Mouse (Mus musculus) liver, postnatal 0 days (tissue): ENCODE results near the gene Odf3l2. TPM values are rescaled to one million over a fixed set of nuclear protein-coding genes. Genes with fewer than 3 reads are reported as not detected.

ENCODE experiments used
- ATAC-seq: fragments of 200-750 bp; cut with Nextera tagmentation; 2 replicates; pipeline ENCODE4 v1.8.0; 2017; ENCODE audit warnings: mild to moderate bottlenecking, moderate library complexity
- DNase-seq: peaks from one replicate; pipeline ENCODE4 v3.0.0-alpha.2; 2016
- H3K27ac ChIP-seq: fragments of 300-500 bp; sonication (generic); 2 replicates; pipeline ENCODE4 v1.5.1; 2014; ENCODE audit warnings: antibody characterized with exemption, moderate library complexity, mild to moderate bottlenecking, low read depth
- H3K27me3 ChIP-seq: fragments of 300-500 bp; sonication (generic); 2 replicates; pipeline ENCODE4 v1.6.1; 2014; ENCODE audit warnings: low read length, control low read depth, mixed read lengths; ENCODE audit not compliant: insufficient read depth
- H3K36me3 ChIP-seq: fragments of 300-500 bp; sonication (generic); replicated peaks from 2 replicates; pipeline ENCODE4 v1.6.1; 2014; ENCODE audit warnings: mild to moderate bottlenecking, control low read depth, low read length, moderate library complexity, mixed read lengths; ENCODE audit not compliant: insufficient read depth
- H3K4me1 ChIP-seq: fragments of 300-500 bp; sonication (generic); 2 replicates; pipeline ENCODE4 v1.6.1; 2014; ENCODE audit warnings: antibody characterized with exemption, mild to moderate bottlenecking, control low read depth; ENCODE audit not compliant: insufficient read depth
- H3K4me2 ChIP-seq: fragments of 300-500 bp; sonication (generic); 2 replicates; pipeline ENCODE4 v1.6.1; 2014; ENCODE audit warnings: low read depth, mild to moderate bottlenecking, low read length, moderate library complexity, mixed read lengths
- H3K4me3 ChIP-seq: fragments of 300-500 bp; sonication (generic); 2 replicates; pipeline ENCODE4 v1.5.1; 2014; ENCODE audit warnings: low read depth, low read length
- H3K9ac ChIP-seq: fragments of 300-500 bp; sonication (generic); replicated peaks from 2 replicates; pipeline ENCODE4 v1.6.1; 2014; ENCODE audit warnings: mild to moderate bottlenecking, moderate library complexity
- H3K9me3 ChIP-seq: fragments of 300-500 bp; sonication (generic); 2 replicates; pipeline ENCODE4 v1.6.1; 2016; ENCODE audit warnings: mild to moderate bottlenecking, control low read depth, low read length, mixed read lengths
- CTCF ChIP-seq: sonication (generic); IDR thresholded peaks from 2 replicates; pipeline ENCODE4 v1.5.1; 2016; ENCODE audit warnings: antibody characterized with exemption, low read depth
- EP300 ChIP-seq: IDR thresholded peaks from 2 replicates; pipeline ENCODE4 v1.6.1; 2016; ENCODE audit warnings: antibody characterized with exemption, low read depth, mild to moderate bottlenecking
- WGBS: fragments of 180-500 bp; shearing (Covaris S2); extraction: QIAGEN DNeasy Blood & Tissue Kit; methylation state at CpG from one replicate; pipeline ENCODE4 v1.1.7; 2014; ENCODE audit not compliant: insufficient replicate concordance; 5-methylcytosine and 5-hydroxymethylcytosine counted together
- polyA plus RNA-seq: library from polyadenylated mRNA; unstranded; fragments of >200 nt; fragmentation: Nextera tagmentation; extraction: Ambion mirVana; gene quantifications from 2 replicates; pipeline ENCODE4 v1.2.1, GENCODE M21; 2015

Odf3l2 gene
- polyA plus RNA-seq, 1 experiment from 2014 or later, result not detected

DNA sequence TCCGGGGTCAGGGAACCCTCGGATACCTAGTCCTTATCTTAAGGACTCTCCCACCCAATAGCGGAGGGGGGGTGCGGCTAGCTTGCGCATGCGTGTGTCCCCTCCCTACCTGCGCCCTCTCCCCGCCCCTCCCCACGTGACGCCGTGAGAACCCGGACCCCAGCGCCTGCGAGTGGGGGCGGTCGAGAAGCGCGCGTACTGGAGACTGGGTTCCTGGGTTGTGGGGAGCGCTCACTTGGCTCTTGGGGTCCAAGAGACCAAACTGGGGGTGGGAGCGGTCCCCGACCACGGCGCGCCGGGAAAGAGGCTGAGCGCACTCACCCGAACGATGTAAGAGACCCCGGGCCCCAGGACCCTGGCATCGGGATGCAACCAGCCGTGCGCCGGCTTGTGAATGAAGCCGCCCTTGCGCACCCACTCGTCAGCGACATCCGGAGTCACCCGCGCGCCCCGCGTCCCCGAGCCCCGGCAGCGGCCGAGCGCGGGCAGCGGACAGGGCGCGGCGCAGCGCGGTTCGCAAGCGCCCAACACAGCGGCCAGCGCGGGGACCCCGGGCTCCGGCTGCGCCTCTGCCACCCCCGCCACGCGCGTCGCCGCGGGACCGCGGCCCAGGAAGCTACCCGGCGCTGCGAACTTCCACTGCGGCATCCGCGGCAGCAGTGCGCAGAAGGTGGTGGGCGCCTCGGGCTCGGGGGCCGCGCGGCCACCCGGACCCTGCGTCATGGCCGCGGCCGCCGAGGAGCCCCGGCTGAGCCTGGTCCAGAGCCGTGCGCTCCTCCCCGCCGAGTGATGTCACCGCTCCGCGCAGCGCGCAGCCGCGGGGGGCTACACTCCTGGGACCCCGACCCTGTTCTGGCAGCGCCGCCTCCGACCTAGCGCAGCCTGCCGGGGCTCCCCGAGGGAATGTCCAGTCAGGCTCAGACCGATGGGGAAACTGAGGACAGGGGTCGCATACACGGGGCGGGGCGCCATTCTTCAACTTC, 8.1 kb downstream of the Odf3l2 start, which contains the start of gene Shc2:
Shc2 (minus strand) TSS at position 791 of the 983 bp plus-strand sequence.
- no peak within 1 kb of the TSS for H3K9ac ChIP-seq

DNA sequence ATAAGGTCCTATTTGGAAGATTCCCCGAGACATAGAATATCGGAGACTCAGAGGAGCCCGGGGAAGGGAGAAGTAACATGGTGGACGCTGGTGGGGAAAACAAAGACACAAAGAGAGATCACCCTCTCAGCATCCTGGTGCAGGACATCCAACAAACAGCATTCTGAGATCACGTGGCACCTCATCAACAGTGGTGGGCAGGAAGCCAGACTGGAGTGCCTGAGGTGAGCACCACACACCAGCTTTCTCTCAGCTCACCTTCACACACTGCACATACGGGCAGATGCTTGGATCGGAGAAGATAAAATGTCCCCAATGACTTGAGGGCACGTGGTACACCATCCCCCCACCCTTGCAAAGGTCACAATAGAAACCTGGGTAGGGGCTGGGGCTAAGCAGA, 9.3 kb downstream of the Odf3l2 start:
- no peak for TF ChIP-seq CTCF
- no peak for TF ChIP-seq EP300
- Histone ChIP-seq H3K27me3 (peaks cover 42% of the 10 kb centered on the region), H3K27ac (no peak overlapping the region), H3K4me3 (no peak overlapping the region), H3K36me3 (no peaks in the 10 kb centered on the region), H3K9ac (no peak overlapping the region), H3K4me2 (no peak overlapping the region), H3K4me1 (peaks cover 6% of the 10 kb centered on the region), H3K9me3 (no peaks in the 10 kb centered on the region)
- no peak for DNase-seq
- WGBS, result 71% methylated on average over 8 of the region's 8 CpGs
- no peak for ATAC-seq

More for the DNA sequence above, 8.1 kb downstream of the Odf3l2 start, which contains the start of gene Shc2:
- TF ChIP-seq EP300 (no peak), CTCF (no peak)
- Histone ChIP-seq H3K36me3 (no peaks in the 10 kb centered on the region), H3K4me3 (peak within 1 kb of the TSS; percentile 41), H3K9me3 (no peaks in the 10 kb centered on the region), H3K4me1 (peaks cover 6% of the 10 kb centered on the region), H3K27ac (no peak within 1 kb of the TSS), H3K27me3 (peaks cover 42% of the 10 kb centered on the region), H3K4me2 (peak within 1 kb of the TSS; percentile 65)
- DNase-seq (no peak), ATAC-seq (no peak)
- 2% methylated on average over 72 of the region's 116 CpGs for WGBS

DNA sequence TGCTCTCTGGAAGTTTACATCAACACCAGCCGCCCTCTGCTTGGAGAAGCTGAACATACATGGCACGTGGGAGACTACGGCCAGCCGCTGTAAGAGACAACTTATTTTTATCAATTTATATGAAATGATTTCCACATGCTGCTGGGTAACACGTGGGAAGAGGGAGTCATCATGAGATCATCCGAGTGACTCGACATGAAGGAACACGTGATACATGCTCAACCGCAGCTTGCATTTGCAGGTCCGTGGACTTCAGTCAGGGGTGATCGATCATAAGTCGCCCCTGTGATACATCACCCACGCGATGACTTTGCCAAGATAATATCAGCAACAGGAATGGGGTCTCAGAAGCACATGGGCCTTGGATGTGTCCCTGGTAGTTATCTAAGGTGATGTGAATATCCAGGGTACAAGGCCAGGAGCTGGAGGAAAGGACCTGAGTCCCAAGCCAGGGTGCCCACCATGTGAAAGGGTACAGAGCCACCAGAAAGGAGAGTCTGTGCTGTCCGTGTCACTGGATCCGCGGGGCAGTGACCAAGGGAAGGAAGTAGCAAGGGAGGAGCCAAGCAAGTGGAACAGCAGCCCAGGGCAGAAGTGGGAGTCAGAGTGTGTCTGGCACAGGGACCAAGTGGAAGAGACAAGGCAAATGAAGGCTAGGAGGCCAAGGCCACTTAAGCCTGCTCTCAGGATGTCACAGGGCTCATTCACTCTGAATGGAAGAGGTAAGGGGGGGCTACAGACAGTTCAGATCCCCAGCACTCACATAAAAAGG, 12.3 kb downstream of the Odf3l2 start:
- TF ChIP-seq CTCF (no peak), EP300 (no peak)
- no peaks in the 10 kb centered on the region for H3K9me3 ChIP-seq

DNA sequence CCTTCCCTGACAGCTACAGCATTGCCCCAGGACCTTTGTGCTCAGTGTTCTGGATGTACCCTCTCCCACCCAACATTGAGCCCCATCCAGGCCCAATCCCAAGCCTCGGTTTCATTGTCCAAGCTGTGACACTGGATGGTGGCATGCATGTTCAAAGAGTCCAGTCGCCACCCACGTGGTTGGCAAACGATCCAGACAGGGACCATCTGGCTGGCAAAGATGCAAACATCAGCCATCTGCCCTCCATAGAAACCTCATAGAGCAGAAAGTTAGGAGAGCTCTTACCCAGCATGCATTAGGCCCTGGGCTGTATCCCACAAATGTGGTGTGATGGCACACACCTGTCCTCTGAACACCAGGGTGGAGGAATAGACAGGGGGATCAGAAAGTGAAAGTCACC, 14.1 kb downstream of the Odf3l2 start:
- no peaks in the 10 kb centered on the region for H3K36me3 ChIP-seq
- no peak overlapping the region for H3K4me3 ChIP-seq
- no peaks in the 10 kb centered on the region for H3K4me1 ChIP-seq
- ATAC-seq (no peak), DNase-seq (no peak)
- H3K9me3 ChIP-seq, result no peaks in the 10 kb centered on the region
- H3K27me3 ChIP-seq, result peaks cover 6% of the 10 kb centered on the region
- no peak overlapping the region for H3K9ac ChIP-seq
- 67% methylated on average over 4 of the region's 4 CpGs for WGBS
- H3K4me2 ChIP-seq, result no peak overlapping the region
- H3K27ac ChIP-seq, result no peak overlapping the region
- TF ChIP-seq EP300 (no peak), CTCF (no peak)

More for the DNA sequence above, 12.3 kb downstream of the Odf3l2 start:
- H3K4me2 ChIP-seq, result no peak overlapping the region
- H3K36me3 ChIP-seq, result no peaks in the 10 kb centered on the region
- DNase-seq, result no peak
- no peak overlapping the region for H3K4me3 ChIP-seq
- H3K27ac ChIP-seq, result no peak overlapping the region
- 66% methylated on average over 17 of the region's 17 CpGs for WGBS
- peaks cover 6% of the 10 kb centered on the region for H3K4me1 ChIP-seq
- peaks cover 23% of the 10 kb centered on the region for H3K27me3 ChIP-seq
- ATAC-seq, result no peak
- H3K9ac ChIP-seq, result no peak overlapping the region

DNA sequence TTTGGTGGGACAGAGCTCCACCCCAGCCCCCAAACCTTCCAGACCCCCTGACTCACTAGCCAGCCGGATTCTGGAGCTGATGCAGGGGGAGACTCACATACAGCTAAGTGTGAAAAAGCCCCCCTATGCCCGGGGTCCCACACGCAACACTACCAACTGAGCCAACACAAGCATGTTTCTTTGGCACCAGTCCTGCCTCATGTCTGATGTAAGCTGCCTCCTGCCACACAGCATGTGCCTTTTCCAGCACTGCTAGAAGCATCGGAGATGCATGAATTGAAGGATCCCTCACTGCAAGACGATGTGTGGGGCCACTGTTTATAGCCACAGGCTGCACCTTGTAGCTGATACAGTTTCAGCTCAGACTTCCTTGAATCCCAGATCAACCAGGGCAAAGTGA, 17.2 kb downstream of the Odf3l2 start:
- no peak overlapping the region for H3K4me3 ChIP-seq
- DNase-seq (no peak), ATAC-seq (no peak)
- no peak overlapping the region for H3K27ac ChIP-seq
- no peaks in the 10 kb centered on the region for H3K36me3 ChIP-seq
- H3K9ac ChIP-seq, result no peak overlapping the region
- no peak overlapping the region for H3K4me2 ChIP-seq
- TF ChIP-seq CTCF (no peak), EP300 (no peak)
- WGBS, result 62% methylated on average over 5 of the region's 5 CpGs
- H3K27me3 ChIP-seq, result no peaks in the 10 kb centered on the region
- H3K4me1 ChIP-seq, result no peaks in the 10 kb centered on the region
- H3K9me3 ChIP-seq, result no peaks in the 10 kb centered on the region

DNA sequence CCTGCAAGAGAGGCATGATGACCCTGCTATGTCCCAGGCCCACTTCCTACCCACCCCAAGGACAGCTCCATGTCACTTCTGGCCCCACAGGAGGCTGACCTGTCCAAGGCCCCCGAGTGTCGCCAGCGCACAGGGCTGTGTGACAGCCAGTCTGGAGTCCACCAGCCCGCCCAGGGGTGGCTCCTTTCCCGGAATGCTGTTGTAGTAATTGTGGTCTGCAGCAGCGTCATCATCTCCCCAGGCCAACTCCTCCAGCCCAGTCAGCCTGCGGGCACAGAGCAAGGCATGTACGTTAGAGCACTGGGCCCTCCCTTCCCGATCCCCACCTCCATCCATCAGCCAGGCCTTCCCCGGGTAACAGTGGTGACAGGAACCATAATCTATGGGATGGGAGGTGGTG, 19.4 kb downstream of the Odf3l2 start:
- Histone ChIP-seq H3K9ac (no peak overlapping the region), H3K4me3 (no peak overlapping the region), H3K4me2 (no peak overlapping the region), H3K36me3 (no peaks in the 10 kb centered on the region), H3K27me3 (no peaks in the 10 kb centered on the region), H3K4me1 (no peaks in the 10 kb centered on the region), H3K27ac (no peak overlapping the region), H3K9me3 (no peaks in the 10 kb centered on the region)
- no peak for ATAC-seq
- WGBS, result 80% methylated on average over 10 of the region's 10 CpGs
- no peak for DNase-seq
- TF ChIP-seq CTCF (no peak), EP300 (no peak)
